Mouse (Mus musculus): ENCODE measurements around the gene Mettl2.
"Not testable (repeated sequence)": the region's sequence is repeated elsewhere in the genome, so short reads cannot be mapped to it uniquely, and the experiment has no call there.

Mettl2 gene

DNA sequence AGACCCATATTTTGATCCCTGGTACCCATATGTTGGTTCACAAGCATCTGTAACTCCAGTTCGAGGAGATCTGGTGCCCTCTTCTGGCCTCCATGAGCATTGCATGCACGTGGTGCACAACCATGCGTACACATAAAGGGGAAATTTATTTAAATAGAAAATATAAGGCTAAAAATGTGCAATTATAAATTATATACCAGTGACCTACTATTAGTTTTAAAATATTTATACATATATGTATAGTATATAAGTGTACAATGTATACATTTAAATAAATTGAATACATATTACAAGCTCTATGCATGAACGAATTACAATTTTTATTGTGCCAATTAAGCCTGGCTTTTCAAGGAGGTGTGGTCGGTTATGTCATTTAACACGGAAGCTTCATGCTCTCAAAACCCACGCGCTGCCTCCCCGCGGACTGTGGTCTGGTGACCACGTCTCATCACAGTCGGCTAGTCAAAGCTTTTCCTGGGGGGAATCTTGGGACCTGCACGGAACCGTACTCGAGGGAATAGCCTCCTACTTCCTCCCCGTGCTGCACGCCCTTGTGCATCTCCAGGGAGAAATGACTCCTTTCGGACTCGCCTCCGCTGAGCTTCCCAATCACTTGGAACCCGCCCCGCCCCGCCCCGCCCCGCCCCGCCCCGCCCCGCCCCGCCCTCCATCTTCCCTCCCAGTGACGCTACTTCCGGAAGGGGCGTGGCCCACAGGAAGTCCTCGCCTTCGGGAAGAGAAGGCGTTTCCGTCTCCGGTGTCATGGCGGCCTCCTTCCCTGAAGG, at the start of gene Mettl2:
TSS of gene Mettl2 (plus strand) at position 691 of the 785 bp plus-strand sequence.
- DNase-seq: peak; percentile 91 to 94

DNA sequence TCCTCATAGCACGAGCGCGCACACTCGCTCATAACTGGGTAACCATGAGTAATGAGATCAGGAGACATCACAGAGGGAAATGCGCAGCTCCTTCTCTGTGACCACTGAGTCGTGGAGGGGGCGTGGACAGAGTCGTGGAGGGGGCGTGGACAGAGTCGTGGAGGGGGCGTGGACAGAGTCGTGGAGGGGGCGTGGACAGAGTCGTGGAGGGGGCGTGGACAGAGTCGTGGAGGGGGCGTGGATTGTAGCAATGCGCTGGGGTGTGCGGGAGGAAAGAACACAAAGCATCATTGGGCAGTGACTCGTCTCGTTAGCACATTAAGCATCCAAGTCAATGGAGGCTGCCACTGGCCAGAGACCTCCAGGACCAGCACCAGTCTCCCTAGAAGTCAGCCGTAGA, 13.8 kb upstream of the Mettl2 start:
- not testable (repeated sequence) for DNase-seq

- no peak for DNase-seq
Measured at GRCm38 (mm10) chr11:105117814-105118213, 8.4 kb upstream of the Mettl2 start.

DNA sequence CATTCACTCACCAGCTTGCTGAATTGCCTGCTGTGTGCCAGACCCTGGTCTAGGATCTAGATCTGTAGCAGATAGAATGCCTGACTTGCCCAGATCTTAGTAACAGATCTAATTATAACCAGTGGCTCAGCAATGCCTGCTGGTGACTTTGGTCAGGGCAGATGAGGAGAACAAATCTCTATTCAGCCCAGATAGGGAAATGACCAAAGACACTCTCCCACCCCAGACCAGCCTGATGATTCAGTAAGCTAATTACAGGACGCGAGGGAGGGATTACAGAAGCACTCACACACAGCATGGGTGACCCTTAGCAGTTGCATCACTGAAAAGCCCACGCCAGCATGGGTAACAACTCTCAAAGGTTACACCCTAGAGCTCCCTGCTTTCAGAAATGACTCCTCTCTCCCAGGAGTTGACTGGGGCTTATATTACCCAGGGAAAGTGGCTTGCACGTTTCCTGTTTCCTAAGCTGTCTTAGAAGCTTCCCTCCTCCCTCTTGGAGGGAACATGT, 5.6 kb upstream of the Mettl2 start:
- no peak for DNase-seq

- not testable (repeated sequence) for DNase-seq
Measured at GRCm38 (mm10) chr11:105121792-105122191, 4.4 kb upstream of the Mettl2 start.

DNA sequence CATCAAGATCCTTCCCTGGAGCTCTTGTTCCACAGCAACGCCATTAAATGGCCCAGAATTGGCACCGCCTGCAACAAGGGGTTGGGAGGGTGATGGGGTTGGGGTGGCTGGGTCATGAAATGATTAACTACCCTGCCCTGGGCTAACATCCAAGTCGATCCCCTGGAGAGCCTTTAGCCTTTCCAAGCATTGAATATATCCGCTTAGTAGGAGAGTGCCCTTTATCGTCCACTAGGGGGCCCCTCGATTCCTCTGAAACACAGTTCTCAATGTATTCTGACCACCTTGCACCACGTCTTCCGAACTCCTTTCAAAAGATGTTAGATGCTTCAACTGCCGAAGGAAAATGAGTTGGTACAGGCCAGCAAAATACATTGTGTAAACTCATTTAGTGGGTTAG, 2.2 kb upstream of the Mettl2 start:
- DNase-seq: peak; percentile 75 to 81

GRCm38 (mm10) chr11:105126520-105127029, 350 bp downstream of the Mettl2 start:
- DNase-seq: peak in 1 of 2 experiments; percentile 36

DNA sequence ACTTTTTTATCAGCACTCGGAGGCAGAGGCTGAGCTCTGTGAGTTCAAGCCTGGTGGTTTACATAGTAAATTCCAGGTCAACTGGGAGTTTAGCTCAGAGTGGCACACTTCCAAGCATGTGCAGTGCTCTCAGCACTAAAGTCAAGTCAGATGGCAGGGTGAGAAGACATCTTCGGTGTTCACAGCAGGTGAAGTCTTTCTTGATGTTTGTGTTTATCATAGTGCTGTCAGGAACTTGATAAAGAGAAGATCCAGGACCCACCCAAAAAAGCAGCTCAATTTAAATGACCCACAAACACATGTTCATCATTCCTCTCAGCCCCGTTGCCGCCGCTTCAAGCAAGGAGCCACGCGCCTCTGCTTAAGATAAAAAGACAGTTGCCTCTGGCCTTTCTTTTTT, 9.5 kb downstream of the Mettl2 start:
- DNase-seq: no peak

DNA sequence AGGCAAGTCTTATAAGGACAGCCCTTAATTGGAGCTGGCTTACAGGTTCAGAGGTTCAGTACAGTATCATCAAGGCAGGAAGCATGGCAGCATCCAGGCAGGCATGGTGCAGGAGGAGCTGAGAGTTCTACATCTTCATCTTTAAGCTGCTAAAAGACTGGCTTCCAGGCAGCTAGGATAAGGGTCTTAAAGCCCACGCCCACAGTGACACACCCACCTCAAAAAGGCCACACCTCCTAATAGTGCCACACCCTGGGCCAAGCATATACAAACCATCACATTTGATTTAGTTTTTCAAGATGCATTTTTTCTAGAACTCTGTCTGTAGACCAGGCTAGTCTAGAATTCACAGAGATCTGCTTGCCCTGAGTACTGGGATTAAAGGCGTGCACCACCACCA, 11.0 kb downstream of the Mettl2 start:
- not testable (repeated sequence) for DNase-seq

DNA sequence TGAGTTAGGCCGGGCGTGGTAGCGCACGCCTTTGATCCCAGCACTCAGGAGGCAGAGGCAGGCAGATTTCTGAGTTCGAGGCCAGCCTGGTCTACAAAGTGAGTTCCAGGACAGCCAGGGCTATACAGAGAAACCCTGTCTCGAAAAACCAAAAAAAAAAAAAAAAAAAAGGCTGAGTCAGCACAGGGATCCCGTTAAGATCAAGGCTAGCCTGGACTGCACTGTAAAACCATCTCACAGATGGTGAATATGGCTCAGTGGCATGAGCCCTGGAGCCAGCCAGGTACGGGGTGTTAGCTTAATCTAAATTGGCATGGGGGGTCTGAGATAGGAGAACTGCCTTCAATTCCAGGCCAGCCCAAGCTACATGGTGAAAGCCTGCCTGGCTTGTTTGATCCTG, 14.3 kb downstream of the Mettl2 start:
- not testable (repeated sequence) for DNase-seq

DNA sequence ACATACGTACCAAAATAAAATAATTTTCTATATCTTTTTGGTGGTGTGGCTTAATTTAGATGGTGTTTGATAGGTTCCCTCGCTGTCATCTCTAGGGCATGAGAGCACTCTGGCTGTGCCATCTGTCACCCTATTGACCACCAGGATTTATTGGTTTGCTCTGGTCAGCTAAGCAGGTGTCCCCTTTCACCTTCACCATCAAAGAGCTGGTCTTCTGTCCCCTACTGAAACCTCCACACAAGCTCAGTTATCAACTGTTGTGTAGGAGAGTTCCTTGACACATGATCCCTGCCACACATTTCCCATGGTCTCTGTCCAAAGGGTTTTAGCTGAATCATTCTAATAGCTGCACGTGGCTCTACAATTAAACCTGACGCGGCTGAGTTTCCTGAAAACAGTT, 14.9 kb downstream of the Mettl2 start:
- no peak for DNase-seq

- DNase-seq: no peak
Measured at GRCm38 (mm10) chr11:105143564-105143963, 17.3 kb downstream of the Mettl2 start.

DNA sequence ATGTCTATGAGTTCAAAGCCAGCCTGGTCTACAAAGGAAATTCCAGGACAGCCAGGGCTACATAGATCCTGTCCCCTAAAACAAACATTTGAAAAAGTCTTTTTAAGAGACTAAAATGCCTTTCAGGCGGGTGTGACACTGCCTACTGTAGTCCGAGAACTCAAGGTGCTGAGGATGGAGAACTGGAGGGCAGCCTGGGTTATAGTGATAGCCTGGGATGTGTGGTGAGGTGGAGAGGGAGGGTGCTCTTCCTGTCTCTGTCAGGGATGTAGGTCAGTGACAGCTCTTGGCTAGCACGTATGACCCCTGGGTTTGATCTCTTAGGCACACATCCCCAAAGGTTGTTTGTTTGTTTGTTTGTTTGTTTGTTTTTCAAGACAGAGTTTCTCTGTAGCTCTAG, 17.9 kb downstream of the Mettl2 start:
- DNase-seq: no peak

DNA sequence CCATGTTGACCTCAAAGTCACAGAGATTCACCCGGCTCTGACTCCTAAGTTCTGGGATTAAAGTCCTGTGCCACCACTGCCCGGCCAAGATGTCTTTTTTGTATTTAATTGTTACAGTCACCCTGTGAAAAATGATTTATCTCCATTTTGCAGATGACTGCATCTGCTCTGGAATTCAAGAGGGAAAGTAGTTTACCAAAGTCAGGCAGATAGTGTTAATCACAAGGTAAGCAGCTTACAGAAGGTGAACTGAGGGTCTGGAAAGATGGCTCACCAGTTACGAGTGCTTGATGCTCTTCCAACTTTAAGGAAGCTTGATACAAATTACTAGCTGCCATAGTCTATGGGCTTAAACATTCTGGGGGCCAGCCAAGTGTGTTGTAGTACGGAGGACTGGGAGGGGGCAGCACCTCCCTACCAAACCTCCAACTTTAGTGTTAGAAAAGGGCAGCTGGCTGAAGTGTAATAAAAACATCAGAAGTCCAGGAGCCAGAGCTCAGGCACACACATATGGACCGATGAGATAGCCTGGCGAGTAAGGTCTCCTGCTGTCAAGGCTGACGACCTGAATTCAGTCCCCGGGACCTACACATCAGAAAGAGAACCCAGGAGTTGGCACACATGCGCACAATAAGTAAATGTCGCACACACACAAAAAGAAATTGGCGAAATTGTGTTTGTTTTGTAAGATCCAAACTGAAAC, 18.4 kb downstream of the Mettl2 start:
- peak; percentile 52 to 69 for DNase-seq

- peak; percentile 19 to 43 for DNase-seq
Measured at GRCm38 (mm10) chr11:105145211-105145610, 19.0 kb downstream of the Mettl2 start.

GRCm38 (mm10) chr11:105146593-105146992, 20.4 kb downstream of the Mettl2 start, which contains the start of gene Gm10842:
TSS of gene Gm10842 (plus strand) at chr11:105146893.
- no peak for DNase-seq

DNA sequence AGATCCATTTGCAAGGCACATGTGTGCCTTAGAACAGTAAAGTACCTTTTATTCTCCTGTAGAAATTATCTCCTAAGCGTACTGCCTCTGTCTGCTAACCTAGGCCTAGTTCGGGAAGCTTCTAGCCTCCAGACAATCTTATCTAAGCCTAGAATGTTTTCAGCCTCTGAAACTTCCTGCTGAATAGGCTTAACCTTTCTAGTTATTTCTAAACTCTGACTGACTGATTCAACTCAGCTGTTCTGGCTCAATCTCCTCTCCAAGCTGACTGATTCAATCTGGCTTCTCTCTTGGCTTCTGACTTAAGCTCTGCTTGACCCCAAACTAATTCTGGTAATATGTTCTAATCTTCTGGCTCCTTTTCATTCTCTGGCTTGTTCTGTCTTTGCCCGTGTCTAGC, 23.1 kb downstream of the Mettl2 start:
- no peak for DNase-seq

GRCm38 (mm10) chr11:105149766-105150165, 23.5 kb downstream of the Mettl2 start:
- DNase-seq: no peak

GRCm38 (mm10) chr11:105150691-105151090, 24.5 kb downstream of the Mettl2 start:
- DNase-seq: no peak

DNA sequence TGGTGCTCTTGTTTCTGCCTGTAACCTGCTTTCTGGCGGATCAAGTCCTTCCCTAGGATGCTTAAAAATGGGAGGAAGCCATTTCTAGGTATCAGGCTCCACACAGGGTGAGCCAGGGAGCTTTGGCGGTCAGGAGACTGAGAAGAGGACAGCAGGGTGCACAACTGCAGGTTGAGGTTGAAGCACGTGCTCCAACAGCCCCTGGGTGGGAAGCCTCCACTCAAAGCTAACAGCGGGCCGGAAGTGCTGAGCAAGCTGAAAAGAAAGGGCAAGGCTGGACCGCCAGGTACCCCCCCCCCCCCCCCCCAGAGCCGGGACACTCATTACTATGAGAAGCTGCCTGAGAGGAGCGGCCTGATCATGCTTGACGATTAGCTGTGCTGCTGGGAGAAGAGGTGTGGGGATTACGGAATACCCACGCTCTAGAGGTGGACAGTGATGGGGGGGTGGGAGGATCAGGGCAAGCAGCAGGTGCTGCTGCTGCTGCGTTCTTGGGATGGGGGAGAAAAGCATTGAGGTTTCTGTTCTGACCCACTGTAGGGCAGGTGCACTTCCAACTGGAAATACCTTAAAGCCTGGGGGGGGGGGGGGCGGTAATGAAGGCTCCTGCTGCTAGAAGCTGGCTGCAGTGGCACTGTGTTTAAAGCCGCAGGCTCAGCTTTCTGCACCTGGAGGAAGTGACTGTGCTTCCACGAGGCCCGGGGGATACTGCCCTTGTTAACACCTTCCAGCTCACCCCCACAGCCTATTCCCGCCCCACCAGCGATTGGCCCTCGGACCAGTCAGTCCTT, 25.2 kb downstream of the Mettl2 start:
- peak in 1 of 2 experiments; percentile 37 for DNase-seq

DNA sequence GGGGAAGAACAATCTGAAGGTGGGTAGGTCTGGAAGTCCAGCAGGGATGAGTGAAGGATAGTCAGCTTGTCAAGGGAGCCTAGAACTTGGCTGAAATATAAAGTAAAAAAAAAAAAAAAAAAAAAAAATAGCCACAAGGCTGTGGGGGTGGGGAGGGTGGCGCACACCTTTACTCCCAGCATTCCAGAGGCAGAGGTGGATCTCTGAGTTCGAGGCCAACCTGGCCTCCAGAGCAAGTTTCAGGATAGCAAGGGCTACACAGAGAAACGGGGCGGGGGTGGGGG, 25.7 kb downstream of the Mettl2 start:
- no peak for DNase-seq

DNA sequence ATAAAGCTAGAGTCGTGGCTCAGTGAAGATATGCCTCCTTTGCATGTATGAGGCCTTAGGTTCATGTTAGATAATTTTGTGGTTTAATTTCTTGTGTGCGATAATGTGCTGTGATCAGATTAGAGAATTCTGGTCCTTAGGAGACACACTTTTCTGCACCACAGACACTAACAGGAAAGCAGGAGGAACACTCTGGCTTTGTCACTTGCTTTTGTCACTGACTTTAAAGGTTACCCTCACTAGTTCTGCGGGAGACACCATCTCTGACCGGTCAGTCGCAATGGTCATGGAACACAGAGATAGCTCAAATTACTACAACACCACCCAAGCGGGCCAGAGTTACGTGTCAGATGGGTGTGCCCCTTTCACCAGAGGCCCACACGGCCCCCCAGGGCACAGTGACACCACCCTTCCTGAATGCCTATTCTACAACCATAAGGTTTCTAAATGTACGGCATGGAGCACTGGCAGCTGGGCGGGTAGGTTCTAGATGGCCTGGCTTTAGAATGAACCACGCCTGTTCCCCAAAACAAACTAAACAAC, 26.2 kb downstream of the Mettl2 start:
- DNase-seq: no peak
